Mouse (Mus musculus) bone marrow, adult 2 months (tissue): ENCODE results near the gene Tdrd3.

Experiments
- CTCF ChIP-seq: fragments of 200-500 bp; IDR thresholded peaks from 2 replicates; pipeline ENCODE4 v1.5.1; 2011; ENCODE audit warnings: low read length, control low read depth; ENCODE audit not compliant: control insufficient read depth, insufficient read depth
- POLR2A ChIP-seq: fragments of 200-500 bp; IDR thresholded peaks from 2 replicates; pipeline ENCODE4 v1.6.1; 2011; ENCODE audit warnings: low read depth, mild to moderate bottlenecking, control low read depth, low read length, borderline replicate concordance; ENCODE audit not compliant: control insufficient read depth

- no peak for TF ChIP-seq CTCF
- TF ChIP-seq POLR2A, result no peak
These were observed 23.3 kb downstream of the Tdrd3 start for GRCm38 (mm10) chr14:87439721-87440120.
